Mouse (Mus musculus) hindbrain, embryonic 13.5 days (tissue): ENCODE measurements around the gene Clec4e. TPM values are rescaled to one million over a fixed set of nuclear protein-coding genes. Genes with fewer than 3 reads are reported as not detected.
"Not testable (repeated sequence)": the region's sequence is repeated elsewhere in the genome, so short reads cannot be mapped to it uniquely, and the experiment has no call there.

ENCODE experiments used
- ATAC-seq: fragments of 200-750 bp; cut with Nextera tagmentation; 2 replicates; pipeline ENCODE4 v1.8.0; 2017; ENCODE audit warnings: moderate TSS enrichment; ENCODE audit not compliant: low FRiP score
- H3K27ac ChIP-seq: fragments of 300-500 bp; sonication (generic); 2 replicates; pipeline ENCODE4 v1.5.1; 2015; ENCODE audit warnings: inconsistent platforms, mild to moderate bottlenecking, moderate library complexity
- H3K27me3 ChIP-seq: fragments of 300-500 bp; sonication (generic); 2 replicates; pipeline ENCODE4 v1.6.1; 2015; ENCODE audit warnings: mild to moderate bottlenecking, inconsistent platforms
- H3K36me3 ChIP-seq: fragments of 300-500 bp; sonication (generic); 2 replicates; pipeline ENCODE4 v1.6.1; 2015; ENCODE audit warnings: mild to moderate bottlenecking, inconsistent platforms
- H3K4me1 ChIP-seq: fragments of 300-500 bp; sonication (generic); replicated peaks from 2 replicates; pipeline ENCODE4 v1.6.1; 2015; ENCODE audit warnings: inconsistent platforms
- H3K4me2 ChIP-seq: fragments of 300-500 bp; sonication (generic); 2 replicates; pipeline ENCODE4 v1.6.1; 2015; ENCODE audit warnings: inconsistent platforms, mild to moderate bottlenecking, moderate library complexity
- H3K4me3 ChIP-seq: fragments of 300-500 bp; sonication (generic); 2 replicates; pipeline ENCODE4 v1.5.1; 2015; ENCODE audit warnings: mild to moderate bottlenecking, inconsistent platforms
- H3K9ac ChIP-seq: fragments of 300-500 bp; sonication (generic); 2 replicates; pipeline ENCODE4 v1.6.1; 2015; ENCODE audit warnings: mild to moderate bottlenecking, inconsistent platforms
- H3K9me3 ChIP-seq: fragments of 300-500 bp; sonication (generic); 2 replicates; pipeline ENCODE4 v1.6.1; 2016; ENCODE audit warnings: inconsistent platforms
- WGBS: fragments of 180-500 bp; shearing (Covaris S2); methylation state at CpG from one replicate; pipeline ENCODE4 v1.1.7; 2015; 5-methylcytosine and 5-hydroxymethylcytosine counted together
- polyA plus RNA-seq: library from polyadenylated mRNA; unstranded; fragments of >200 nt; fragmentation: Nextera tagmentation; extraction: Ambion mirVana; gene quantifications from 2 replicates; pipeline ENCODE4 v1.2.1, GENCODE M21; 2015

Clec4e gene
- polyA plus RNA-seq, 1 experiment from 2014 or later = not detected

DNA sequence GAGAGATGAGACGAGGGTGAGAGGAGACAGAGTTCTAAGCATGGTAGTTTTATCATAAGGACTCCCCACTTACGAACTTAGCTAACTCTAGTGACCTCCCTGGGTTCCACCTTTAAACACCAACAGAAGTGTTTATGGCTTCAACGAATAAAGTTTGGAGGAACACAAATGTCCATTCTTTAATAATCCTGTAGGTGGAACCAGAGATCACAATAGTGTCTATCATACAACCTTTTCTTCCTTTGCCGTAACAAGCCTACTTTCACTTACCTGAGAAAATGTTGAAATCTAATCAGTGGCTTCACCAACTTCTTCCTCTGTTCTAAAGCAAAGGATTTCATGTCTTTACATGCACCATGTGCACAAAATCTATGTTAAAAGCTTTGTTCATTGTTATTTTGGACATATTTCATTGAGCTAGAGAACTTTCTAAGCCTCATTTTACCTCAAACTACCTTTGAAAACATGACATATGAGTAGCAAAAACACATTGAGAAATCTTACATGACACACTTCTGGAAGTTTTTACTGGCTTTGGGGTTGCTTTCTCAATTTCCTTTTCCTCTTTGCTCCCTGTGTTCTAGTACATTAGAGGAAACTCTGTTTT is 28.0 kb downstream of the Clec4e start, which contains the start of gene Clec4d:
TSS of gene Clec4d (plus strand) at position 557 of the 607 bp plus-strand sequence.
- Histone ChIP-seq H3K36me3 (no peaks in the 10 kb centered on the region), H3K27ac (no peak within 1 kb of the TSS), H3K27me3 (no peaks in the 10 kb centered on the region), H3K4me2 (no peak within 1 kb of the TSS), H3K9me3 (no peaks in the 10 kb centered on the region), H3K4me3 (no peak within 1 kb of the TSS), H3K9ac (no peak within 1 kb of the TSS), H3K4me1 (no peaks in the 10 kb centered on the region)
- WGBS = 78% methylated on average over 4 of the region's 4 CpGs
- no peak for ATAC-seq

DNA sequence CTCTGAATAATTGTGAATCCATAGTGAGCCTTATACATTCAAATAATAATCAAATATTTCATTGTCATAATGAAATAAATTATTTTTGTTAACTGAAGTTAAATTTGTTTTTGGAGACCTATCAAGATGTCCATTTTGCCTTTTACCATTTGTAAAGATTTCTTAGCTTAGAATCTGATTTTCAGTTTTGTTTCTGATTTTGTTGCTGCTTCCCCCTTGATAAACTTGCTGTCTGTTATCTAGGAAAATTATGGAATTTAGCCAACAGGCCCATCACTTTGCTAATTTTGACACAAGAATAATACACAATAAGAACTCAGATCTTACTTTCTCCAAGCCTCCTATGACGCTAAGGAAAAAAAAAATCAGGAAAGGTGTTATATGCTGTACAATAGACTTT is 28.8 kb downstream of the Clec4e start:
- Histone ChIP-seq H3K27ac (no peak overlapping the region), H3K27me3 (no peaks in the 10 kb centered on the region), H3K36me3 (no peaks in the 10 kb centered on the region), H3K4me2 (no peak overlapping the region), H3K4me3 (no peak overlapping the region), H3K9me3 (no peaks in the 10 kb centered on the region), H3K9ac (no peak overlapping the region), H3K4me1 (no peaks in the 10 kb centered on the region)
- WGBS = 88% methylated on average over 1 of the region's 1 CpGs
- no peak for ATAC-seq

DNA sequence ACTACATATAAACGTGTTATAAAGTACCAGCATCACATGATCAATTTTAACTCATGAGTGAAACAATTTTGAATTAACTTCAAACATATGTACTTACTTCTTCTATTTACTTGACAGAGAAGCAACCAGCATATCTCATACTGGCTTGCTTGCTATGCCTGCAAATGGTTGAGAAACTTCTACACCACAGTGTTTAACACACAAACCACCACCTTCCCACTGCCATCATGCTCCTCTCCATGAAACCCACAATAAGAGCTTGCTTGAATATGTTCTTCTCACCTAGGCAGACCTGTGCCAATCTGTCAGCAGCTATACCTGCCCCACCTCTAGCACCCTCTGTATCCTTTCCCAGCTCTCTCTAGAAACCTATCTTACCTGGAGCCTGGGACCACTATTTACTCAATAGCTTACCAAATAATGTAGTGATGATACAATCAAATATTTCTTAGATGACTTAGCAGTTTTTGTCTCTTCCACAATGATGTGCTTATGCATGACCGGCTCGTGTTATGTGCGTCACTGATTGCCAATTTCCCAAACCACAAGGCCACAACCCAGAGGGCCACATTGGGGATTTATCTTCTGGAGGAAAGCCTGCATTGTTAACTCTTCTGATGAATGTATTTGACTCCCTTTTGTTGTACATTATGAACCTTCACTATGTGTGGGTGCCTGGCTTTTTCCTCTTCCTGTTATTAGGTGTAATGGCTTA is 29.6 kb downstream of the Clec4e start:
- no peak overlapping the region for H3K4me2 ChIP-seq
- no peaks in the 10 kb centered on the region for H3K4me1 ChIP-seq
- H3K36me3 ChIP-seq = no peaks in the 10 kb centered on the region
- 85% methylated on average over 4 of the region's 4 CpGs for WGBS
- no peaks in the 10 kb centered on the region for H3K27me3 ChIP-seq
- no peak overlapping the region for H3K9ac ChIP-seq
- H3K27ac ChIP-seq = no peak overlapping the region
- ATAC-seq = no peak
- no peaks in the 10 kb centered on the region for H3K9me3 ChIP-seq
- H3K4me3 ChIP-seq = no peak overlapping the region

DNA sequence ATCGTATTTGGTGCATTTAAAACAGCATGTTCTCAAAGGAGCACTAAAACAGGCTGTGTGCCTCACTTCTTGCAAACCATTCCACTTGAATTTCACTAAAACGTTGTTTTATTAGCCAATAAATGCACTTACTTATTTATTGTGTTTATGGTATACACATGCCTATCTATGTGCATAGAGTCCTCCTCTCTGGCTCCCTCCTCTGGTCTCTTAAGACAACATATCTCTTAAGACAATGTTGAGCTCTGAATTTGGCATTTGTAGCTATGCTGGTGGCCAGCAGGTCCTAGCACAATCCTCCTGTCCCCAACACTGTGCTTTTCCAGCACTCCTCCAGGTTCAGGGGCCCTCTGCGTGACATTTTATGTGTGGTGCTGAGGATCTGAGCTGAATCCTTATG is 30.7 kb downstream of the Clec4e start:
- ATAC-seq = no peak
- H3K4me3 ChIP-seq = no peak overlapping the region
- no peaks in the 10 kb centered on the region for H3K27me3 ChIP-seq
- no peak overlapping the region for H3K9ac ChIP-seq
- no peaks in the 10 kb centered on the region for H3K36me3 ChIP-seq
- no peak overlapping the region for H3K4me2 ChIP-seq
- H3K4me1 ChIP-seq = no peaks in the 10 kb centered on the region
- WGBS = 82% methylated on average over 3 of the region's 3 CpGs
- no peak overlapping the region for H3K27ac ChIP-seq
- H3K9me3 ChIP-seq = no peaks in the 10 kb centered on the region

DNA sequence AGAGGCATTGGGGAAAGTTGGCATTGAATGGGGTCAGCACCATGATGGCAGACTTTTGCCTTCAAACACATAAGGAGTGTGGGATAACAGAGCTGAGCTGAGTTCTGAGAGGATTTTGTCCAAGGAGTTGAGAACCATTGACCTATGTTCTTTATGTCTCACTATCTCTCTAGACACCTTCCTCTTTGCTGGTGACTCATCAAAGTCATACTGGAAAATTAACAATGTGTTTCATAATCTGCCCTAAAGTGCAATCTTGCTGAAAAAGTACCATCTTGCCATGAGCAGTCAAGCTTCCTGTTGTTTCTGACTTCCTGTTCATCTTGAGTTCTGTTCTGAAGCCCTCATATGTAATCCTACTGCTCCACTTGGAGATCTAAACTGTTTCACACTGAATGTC is 36.9 kb downstream of the Clec4e start:
- H3K4me1 ChIP-seq = no peaks in the 10 kb centered on the region
- H3K27me3 ChIP-seq = no peaks in the 10 kb centered on the region
- no peak overlapping the region for H3K4me2 ChIP-seq
- H3K9ac ChIP-seq = no peak overlapping the region
- H3K9me3 ChIP-seq = no peaks in the 10 kb centered on the region
- no peak overlapping the region for H3K27ac ChIP-seq
- no peaks in the 10 kb centered on the region for H3K36me3 ChIP-seq
- no peak for ATAC-seq
- no peak overlapping the region for H3K4me3 ChIP-seq

DNA sequence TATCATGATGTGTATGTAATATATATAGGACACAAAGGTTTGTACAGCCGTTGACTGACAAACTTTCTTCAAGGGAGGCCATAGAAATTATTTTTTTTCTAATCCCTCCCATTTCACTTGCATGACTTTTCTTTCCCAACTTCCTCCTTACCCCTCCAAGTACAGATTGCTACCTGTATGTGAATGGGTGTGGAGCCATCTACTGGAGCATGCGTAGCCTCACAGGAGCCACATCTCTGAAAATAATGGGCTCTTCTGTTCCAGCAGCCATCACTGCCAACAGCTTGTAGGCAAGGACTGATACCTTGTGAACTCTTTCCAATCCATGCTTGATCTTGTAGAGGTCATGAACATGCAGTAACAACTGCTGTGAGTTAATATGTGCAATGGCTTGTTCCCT is 40.8 kb downstream of the Clec4e start:
- 76% methylated on average over 2 of the region's 2 CpGs for WGBS
- not testable (repeated sequence) for H3K27ac ChIP-seq, H3K9ac ChIP-seq, H3K4me2 ChIP-seq, ATAC-seq, H3K27me3 ChIP-seq, H3K4me1 ChIP-seq, H3K9me3 ChIP-seq, H3K4me3 ChIP-seq, H3K36me3 ChIP-seq

DNA sequence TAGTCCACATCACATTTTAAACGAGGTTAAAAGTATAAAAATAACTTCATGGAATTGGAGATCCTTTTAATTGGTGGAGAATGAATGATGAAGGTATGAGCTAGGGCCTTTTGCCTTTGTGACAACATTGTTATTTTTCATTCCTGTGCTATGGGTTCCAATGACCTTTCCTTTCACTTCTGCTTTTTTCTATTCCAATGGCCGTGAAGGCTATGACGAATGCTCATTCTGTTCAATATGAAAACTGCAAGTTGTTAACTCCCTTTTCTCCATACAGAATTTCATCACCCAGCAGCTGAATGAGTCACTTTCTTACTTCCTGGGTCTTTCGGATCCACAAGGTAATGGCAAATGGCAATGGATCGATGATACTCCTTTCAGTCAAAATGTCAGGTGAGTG is 45.5 kb downstream of the Clec4e start:
- Histone ChIP-seq H3K9ac (no peak overlapping the region), H3K27me3 (no peaks in the 10 kb centered on the region), H3K4me3 (no peak overlapping the region), H3K4me1 (no peaks in the 10 kb centered on the region), H3K36me3 (no peaks in the 10 kb centered on the region), H3K27ac (no peak overlapping the region), H3K4me2 (no peak overlapping the region), H3K9me3 (no peaks in the 10 kb centered on the region)
- ATAC-seq = no peak
- WGBS = 89% methylated on average over 5 of the region's 5 CpGs

DNA sequence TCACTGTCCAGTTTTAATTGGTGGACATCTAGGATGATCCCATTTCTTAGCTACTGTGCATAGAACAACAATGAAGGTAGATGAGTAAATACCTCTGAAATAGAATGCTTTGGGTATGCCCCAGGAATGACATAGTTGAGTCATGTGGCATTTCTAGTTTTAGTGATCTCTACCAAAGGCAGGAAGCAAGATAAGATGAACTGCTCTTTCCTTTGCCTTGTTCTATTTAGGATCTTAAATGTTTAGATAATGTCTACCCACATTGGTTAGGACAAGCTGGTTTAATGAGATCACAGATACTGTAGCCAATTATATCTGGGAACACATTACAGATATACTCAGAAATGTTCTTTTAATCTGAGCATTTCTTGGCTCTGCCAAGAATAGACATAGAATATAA is 52.1 kb downstream of the Clec4e start:
- Histone ChIP-seq H3K36me3 (no peaks in the 10 kb centered on the region), H3K9me3 (no peaks in the 10 kb centered on the region), H3K27me3 (no peaks in the 10 kb centered on the region), H3K27ac (no peak overlapping the region), H3K4me3 (no peak overlapping the region), H3K4me1 (no peaks in the 10 kb centered on the region), H3K9ac (no peak overlapping the region), H3K4me2 (no peak overlapping the region)
- no peak for ATAC-seq

Other genes starting within 250 kb of the Clec4e start
- not detected in 2 replicates for gene Clec4b1, start 239.9 kb downstream of the Clec4e start, polyA plus RNA-seq
- 1.0 and 1.4 TPM in 2 replicates for gene Clec4a2, start 183.4 kb downstream of the Clec4e start, polyA plus RNA-seq
- gene Clec4b2, start 117.0 kb downstream of the Clec4e start, polyA plus RNA-seq = not detected in 2 replicates
- gene Clec4n, start 60.0 kb downstream of the Clec4e start, polyA plus RNA-seq = 0.71 and 1.2 TPM in 2 replicates
- gene Clec4d, start 27.8 kb downstream of the Clec4e start, polyA plus RNA-seq = not detected in 2 replicates
- not detected in 2 replicates for gene Vmn2r19, start 18.5 kb upstream of the Clec4e start, polyA plus RNA-seq
- gene Vmn2r20, start 128.2 kb upstream of the Clec4e start, polyA plus RNA-seq = not detected in 2 replicates
- not detected in 2 replicates for gene Vmn2r21, start 243.5 kb upstream of the Clec4e start, polyA plus RNA-seq